8 mouse cellular contexts compared by ENCODE assay signal in the genomic region with DNA sequence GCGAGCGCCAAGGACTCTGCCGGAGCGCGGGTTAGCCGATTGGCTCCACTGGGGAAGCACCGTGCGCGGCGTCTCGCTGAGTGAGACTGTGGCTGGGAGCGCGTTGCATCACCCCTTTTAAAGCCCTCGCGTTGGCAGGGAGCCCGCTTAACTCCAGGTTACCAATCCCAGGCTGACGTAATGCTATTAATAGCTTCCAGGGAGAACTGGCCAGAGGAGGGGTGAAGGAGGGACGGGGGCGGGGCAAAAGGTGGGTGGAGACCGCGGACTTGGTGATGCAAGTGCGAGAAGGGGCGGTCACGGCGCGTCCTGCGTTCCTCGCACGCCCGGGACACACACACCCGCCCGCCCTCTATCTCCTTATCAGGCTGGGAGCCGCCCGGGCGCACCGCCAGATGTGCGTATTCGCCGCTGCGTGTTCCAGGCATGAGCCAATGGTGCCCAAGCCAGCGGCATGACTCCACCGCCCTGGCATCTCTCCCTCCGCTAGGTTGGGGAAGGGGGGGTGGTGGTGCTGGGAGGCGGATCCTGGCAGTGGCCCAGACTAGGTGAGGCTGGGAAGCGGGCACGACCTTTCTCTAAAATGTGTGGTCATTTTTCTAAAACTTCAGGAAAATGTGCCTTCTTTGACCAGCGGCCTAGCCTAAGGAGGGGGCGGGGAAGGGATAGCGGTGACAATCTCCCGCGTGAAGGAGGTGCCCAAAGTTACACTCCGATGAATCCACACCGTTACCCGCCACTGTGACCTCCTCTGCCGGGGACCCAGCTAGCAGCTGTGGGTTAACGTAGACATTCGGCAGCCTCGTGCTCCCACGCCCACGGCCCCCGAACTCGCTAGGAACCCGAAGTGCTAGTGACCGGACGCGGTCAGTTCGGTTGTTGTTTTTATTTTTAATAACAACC. TPM values are rescaled to one million over a fixed set of nuclear protein-coding genes. Genes with fewer than 3 reads are reported as not detected.
DNase-seq lines count a peak whose midpoint lies in the region; ATAC-seq lines count a peak whose summit lies in the region.

No protein-coding gene starts in this region.

- ATAC-seq in hindbrain, embryonic 13.5 days (ENCODE audit: low FRiP score): peak; percentile 87

- H3K4me3 ChIP-seq in hindbrain, embryonic 13.5 days: peak overlapping the region; percentile 50

- peaks cover 49% of the 10 kb centered on the region for H3K4me1 ChIP-seq in hindbrain, embryonic 13.5 days (replicated peaks)

- 1% methylated on average over 63 of the region's 67 CpGs for WGBS in hindbrain, embryonic 13.5 days

- H3K9ac ChIP-seq in hindbrain, embryonic 13.5 days: peak overlapping the region; percentile 63

- H3K36me3 ChIP-seq in hindbrain, embryonic 13.5 days: no peaks in the 10 kb centered on the region

- H3K27ac ChIP-seq in hindbrain, embryonic 13.5 days: no peak overlapping the region

- peaks cover 99% of the 10 kb centered on the region for H3K27me3 ChIP-seq in hindbrain, embryonic 13.5 days

- no peaks in the 10 kb centered on the region for H3K9me3 ChIP-seq in hindbrain, embryonic 13.5 days

- peak; percentile 71 for DNase-seq in WW6 (ENCODE audit: low read depth, low spot score)
- DNase-seq in cerebellum, postnatal 36 days: peak; percentile 84 to 85
- DNase-seq in frontal cortex, postnatal 25 days (ENCODE audit: low spot score in 2 of 2): peak; percentile 63 to 70
- DNase-seq in layer of hippocampus, postnatal 25 days (ENCODE audit: extremely low spot score in 1 of 2, low spot score in 1 of 2): peak; percentile 59 to 70
- DNase-seq in lung, postnatal 14 days: peak; percentile 99
- DNase-seq in ovary, postnatal 36 days (ENCODE audit: low spot score): peak; percentile 96
- peak; percentile 32 for DNase-seq in thymus, postnatal 14 days

- H3K4me2 ChIP-seq in hindbrain, embryonic 13.5 days: peak overlapping the region; percentile 91

RNA-seq across cellular contexts. Expression of a gene that starts 18.8 kb away (rescaled TPM):
- not detected in 2 replicates for polyA plus RNA-seq in hindbrain, embryonic 13.5 days (2015; fragmentation: Nextera tagmentation; extraction: Ambion mirVana)
- total RNA-seq in layer of hippocampus, postnatal 25 days (2021): not detected

RNA-seq across cellular contexts. Expression of a gene that starts 34.4 kb away (rescaled TPM):
- 1.2 and 1.5 TPM in 2 replicates for polyA plus RNA-seq in hindbrain, embryonic 13.5 days (2015; fragmentation: Nextera tagmentation; extraction: Ambion mirVana)
- 1 to 10 TPM; 1.1 to 2.1 TPM for total RNA-seq in layer of hippocampus, postnatal 25 days (2021)

Comparison
In these comparisons a context has a peak if more than half of its experiments do, and no peak if none do; other contexts are left out.
1. DNase-seq: peak in every context shown above with its lines; median percentile 99 in lung, postnatal 14 days; 96 in ovary, postnatal 36 days; 84 in cerebellum, postnatal 36 days; 71 in WW6; 66 in frontal cortex, postnatal 25 days; 64 in layer of hippocampus, postnatal 25 days; 32 in thymus, postnatal 14 days.